In the genomic region with DNA sequence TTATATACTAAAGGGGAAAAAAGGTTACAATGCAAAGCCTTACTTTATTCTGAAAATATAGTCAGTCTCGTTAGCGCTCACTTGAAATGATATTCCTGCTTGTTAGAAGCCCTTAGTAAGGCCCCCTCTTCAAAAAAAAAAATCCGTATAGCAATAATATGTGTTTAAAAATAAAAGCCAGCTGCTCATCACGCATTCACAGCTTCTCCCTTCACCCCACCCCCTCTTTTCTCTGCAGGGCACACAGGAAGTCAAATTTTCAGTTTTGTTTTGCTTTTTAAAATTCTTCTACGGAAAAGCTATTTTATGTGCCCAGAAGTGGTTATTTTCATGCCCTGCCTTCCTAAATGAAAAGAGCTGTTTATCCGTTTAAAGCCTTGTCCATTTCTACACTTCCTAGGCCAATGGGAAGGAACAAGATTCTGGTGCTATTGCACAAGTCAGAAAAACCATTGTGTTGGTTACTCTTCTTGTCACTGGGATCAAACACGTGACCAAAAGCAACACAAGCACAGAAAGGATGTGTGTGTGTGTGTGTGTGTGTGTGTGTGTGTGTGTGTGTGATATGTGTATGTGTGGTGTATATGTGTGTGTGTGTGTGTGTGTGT, we compare ENCODE assay signal across 10 mouse cellular contexts.
DNase-seq lines count a peak whose midpoint lies in the region; ATAC-seq lines count a peak whose summit lies in the region.
"Had no signal": no experiment of that assay in that cellular context is flagged by ENCODE, and none has a peak within 500 bp of the region (broad histone marks: within the 10 kb centered on the region; RNA-seq: fewer than 3 reads in every experiment).

No protein-coding gene starts in this region.

- intact Hi-C loops in heart, postnatal 36 days (cut with DNase I): no loop called here

- ATAC-seq in frontal cortex, adult (ENCODE audit: low TSS enrichment): 0 out of 2 replicates have a peak, but pooled peaks have one; percentile 11
- ATAC-seq in inflammation-experienced regulatory T-cells, adult 6 months: peak; percentile 85
- ATAC-seq in megakaryocyte-erythroid progenitor cell, adult 5-6 weeks (replicated peaks; ENCODE audit: low FRiP score, low TSS enrichment, poor library complexity, severe bottlenecking): no peak

- no peak for DNase-seq in frontal cortex, postnatal 36 days (ENCODE audit: low spot score in 2 of 2)
- DNase-seq in CD4-positive, CD25-positive, alpha-beta regulatory T cell, adult 2 months (ENCODE audit: low read depth, low spot score): peak; percentile 74
- peak; percentile 16 to 50 for DNase-seq in thymus, postnatal 10 days (ENCODE audit: low spot score in 2 of 2)
- DNase-seq in embryo, embryonic 11 days: no peak
- DNase-seq in heart, postnatal 36 days: no peak
- DNase-seq: B cell, adult 2 months; heart, adult 18-20 months had no signal

Comparison
In these comparisons a context has a peak if more than half of its experiments do, and no peak if none do; other contexts are left out.
1. DNase-seq: peak in CD4-positive, CD25-positive, alpha-beta regulatory T cell, adult 2 months (single experiment) and thymus, postnatal 10 days (2 of 2); none in frontal cortex, postnatal 36 days (0 of 2), embryo, embryonic 11 days (single experiment) and heart, postnatal 36 days (0 of 2).